23 mouse cellular contexts compared by ENCODE assay signal in genomic region chr4:155463611-155464010, GRCm38 (mm10). TPM values are rescaled to one million over a fixed set of nuclear protein-coding genes. Genes with fewer than 3 reads are reported as not detected.
DNase-seq lines count a peak whose midpoint lies in the region; ATAC-seq and TF ChIP-seq lines count a peak whose summit lies in the region.
"Had no signal": no experiment of that assay in that cellular context is flagged by ENCODE, and none has a peak within 500 bp of the region (broad histone marks: within the 10 kb centered on the region; RNA-seq: fewer than 3 reads in every experiment).

No protein-coding gene starts in this region.

- no peak overlapping the region for H3K9ac ChIP-seq in stomach, embryonic 16.5 days (ENCODE audit: low read length)
- no peak overlapping the region for H3K9ac ChIP-seq in stomach, postnatal 0 days (ENCODE audit: low read length)
- H3K9ac ChIP-seq: embryonic facial prominence, embryonic 12.5 days; forebrain, embryonic 13.5 days; forebrain, embryonic 15.5 days had no signal

- H3K4me1 ChIP-seq in stomach, embryonic 16.5 days (ENCODE audit: control insufficient read depth, insufficient read depth, low read length): no peaks in the 10 kb centered on the region
- no peaks in the 10 kb centered on the region for H3K4me1 ChIP-seq in stomach, postnatal 0 days (replicated peaks; ENCODE audit: control insufficient read depth, insufficient read depth)
- H3K4me1 ChIP-seq: embryonic facial prominence, embryonic 12.5 days; forebrain, embryonic 13.5 days; forebrain, embryonic 15.5 days had no signal

- H3K36me3 ChIP-seq in stomach, embryonic 16.5 days (ENCODE audit: control insufficient read depth, insufficient read depth, low read length): no peaks in the 10 kb centered on the region
- H3K36me3 ChIP-seq in stomach, postnatal 0 days (ENCODE audit: control insufficient read depth, insufficient read depth, low read length): no peaks in the 10 kb centered on the region
- H3K36me3 ChIP-seq: embryonic facial prominence, embryonic 10.5 days; embryonic facial prominence, embryonic 12.5 days; forebrain, embryonic 15.5 days had no signal

- 0 out of 2 replicates have a peak, but pooled peaks have one; percentile 13 for ATAC-seq in stomach, embryonic 16.5 days (ENCODE audit: insufficient read depth, low FRiP score)
- no peak for ATAC-seq in stomach, postnatal 0 days (ENCODE audit: low FRiP score, low TSS enrichment)
- ATAC-seq in megakaryocyte, adult 5-6 weeks (ENCODE audit: poor library complexity, severe bottlenecking): no peak
- ATAC-seq: CD4-positive, CD25-positive, alpha-beta regulatory T cell, adult 4 months; forebrain, embryonic 13.5 days; forebrain, embryonic 15.5 days had no signal

- no peak for TF ChIP-seq CTCF in gastrocnemius, adult 2 months (IDR thresholded peaks at IDR 0.05)
- no peak for TF ChIP-seq CTCF in stomach, postnatal 0 days (IDR thresholded peaks at IDR 0.05; ENCODE audit: low read depth)

- H3K27ac ChIP-seq in gastrocnemius, adult 2 months: peak overlapping the region; percentile 79
- H3K27ac ChIP-seq in stomach, embryonic 16.5 days (ENCODE audit: low read length): no peak overlapping the region
- H3K27ac ChIP-seq in stomach, postnatal 0 days (replicated peaks): no peak overlapping the region
- H3K27ac ChIP-seq: embryonic facial prominence, embryonic 10.5 days; embryonic facial prominence, embryonic 12.5 days; forebrain, embryonic 13.5 days; forebrain, embryonic 15.5 days had no signal

- no peak for DNase-seq in gastrocnemius, adult 2 months
- no peak for DNase-seq in gastrocnemius, postnatal 14 days
- peak; percentile 28 to 64 for DNase-seq in heart, adult 18-20 months
- DNase-seq in heart, postnatal 36 days: no peak
- DNase-seq in stomach, postnatal 0 days (ENCODE audit: low spot score): no peak
- DNase-seq: adrenal gland, adult 8-10 months; adrenal gland, postnatal 14 days; adrenal gland, postnatal 36 days; B cell, adult 2 months; cerebellum, adult 11-12 months; cerebellum, adult 2 months; cerebellum, adult 9-10 months; cerebellum, postnatal 10 days; cerebellum, postnatal 25 days had no signal

- no peak overlapping the region for H3K4me3 ChIP-seq in gastrocnemius, adult 2 months
- no peak overlapping the region for H3K4me3 ChIP-seq in stomach, embryonic 16.5 days (replicated peaks; ENCODE audit: low read length)
- H3K4me3 ChIP-seq in stomach, postnatal 0 days (ENCODE audit: low read depth, low read length): no peak overlapping the region
- H3K4me3 ChIP-seq: embryonic facial prominence, embryonic 10.5 days; embryonic facial prominence, embryonic 12.5 days; forebrain, embryonic 13.5 days; forebrain, embryonic 15.5 days had no signal

- TF ChIP-seq EP300 in stomach, postnatal 0 days (optimal IDR thresholded peaks at IDR 0.05): no peak

- no peak overlapping the region for H3K4me2 ChIP-seq in stomach, embryonic 16.5 days (ENCODE audit: low read depth, low read length)
- H3K4me2 ChIP-seq in stomach, postnatal 0 days (replicated peaks; ENCODE audit: low read depth): no peak overlapping the region
- H3K4me2 ChIP-seq: embryonic facial prominence, embryonic 12.5 days; forebrain, embryonic 13.5 days; forebrain, embryonic 15.5 days had no signal

- intact Hi-C loops in gastrocnemius, adult 2 months (cut with DNase I): no loop called here
- intact Hi-C loops in gastrocnemius, postnatal 14 days (cut with DNase I; ENCODE audit: low total_unique reads): no loop called here
- intact Hi-C loops in heart, postnatal 36 days (cut with DNase I): no loop called here

- no peaks in the 10 kb centered on the region for H3K27me3 ChIP-seq in stomach, embryonic 16.5 days (ENCODE audit: control insufficient read depth, insufficient read depth, low read length)
- no peaks in the 10 kb centered on the region for H3K27me3 ChIP-seq in stomach, postnatal 0 days (ENCODE audit: control insufficient read depth, insufficient read depth, low read length)
- H3K27me3 ChIP-seq: forebrain, embryonic 13.5 days; forebrain, embryonic 15.5 days had no signal

- WGBS in stomach, embryonic 16.5 days: 81% methylated on average over 6 of the region's 6 CpGs
- 83% methylated on average over 6 of the region's 6 CpGs for whole genome bisulfite sequencing in stomach, postnatal 0 days

- H3K9me3 ChIP-seq in stomach, embryonic 16.5 days (replicated peaks; ENCODE audit: control insufficient read depth, low read length): no peaks in the 10 kb centered on the region
- H3K9me3 ChIP-seq in stomach, postnatal 0 days (ENCODE audit: control insufficient read depth, low read length): no peaks in the 10 kb centered on the region
- H3K9me3 ChIP-seq: embryonic facial prominence, embryonic 10.5 days; embryonic facial prominence, embryonic 12.5 days; forebrain, embryonic 13.5 days; forebrain, embryonic 15.5 days had no signal

RNA-seq across cellular contexts. Expression of gene Tmem52, which starts 5.3 kb away (rescaled TPM):
- 100 to 1,000 TPM; 215 to 248 TPM for total RNA-seq in gastrocnemius, adult 2 months (2021)
- 100 to 1,000 TPM; 254 to 329 TPM for total RNA-seq in gastrocnemius, postnatal 14 days (2021)
- total RNA-seq in heart, adult 18-20 months (2021): 1 to 10 TPM; 4.8 to 6.4 TPM
- total RNA-seq in heart, postnatal 36 days (2021): 1 to 10 TPM; 4.5 to 10.0 TPM
- polyA plus RNA-seq in stomach, embryonic 16.5 days (2015; fragmentation: Nextera tagmentation; extraction: Ambion mirVana): 2.6 TPM in 1 of 2 replicates, not detected in the other
- polyA plus RNA-seq in stomach, postnatal 0 days (2015; fragmentation: Nextera tagmentation; extraction: Ambion mirVana): 0.21 TPM in 1 of 2 replicates, not detected in the other
- not detected in 2 replicates for total RNA-seq in megakaryocyte, adult 5-6 weeks (2015)
- not detected in 2 replicates for total RNA-seq in megakaryocyte, adult 5-6 weeks (2017)
- total RNA-seq: MEL had no signal
- polyA plus RNA-seq: CD4-positive, CD25-positive, alpha-beta regulatory T cell, adult 4 months; embryonic facial prominence, embryonic 10.5 days; embryonic facial prominence, embryonic 12.5 days; forebrain, embryonic 11.5 days had no signal

RNA-seq across cellular contexts. Expression of gene Gnb1, which starts 27.6 kb away (rescaled TPM):
- 10 to 100 TPM; 48.8 to 75.8 TPM for total RNA-seq in gastrocnemius, adult 2 months (2021)
- total RNA-seq in gastrocnemius, postnatal 14 days (2021): 100 to 1,000 TPM; 104 to 119 TPM
- 100 to 1,000 TPM; 144 to 197 TPM for total RNA-seq in heart, adult 18-20 months (2021)
- 100 to 1,000 TPM; 176 to 187 TPM for total RNA-seq in heart, postnatal 36 days (2021)
- polyA plus RNA-seq in stomach, embryonic 16.5 days (2015; fragmentation: Nextera tagmentation; extraction: Ambion mirVana): 312 and 332 TPM in 2 replicates
- polyA plus RNA-seq in stomach, postnatal 0 days (2015; fragmentation: Nextera tagmentation; extraction: Ambion mirVana): 263 and 272 TPM in 2 replicates
- total RNA-seq in megakaryocyte, adult 5-6 weeks (2015): 244 and 278 TPM in 2 replicates
- total RNA-seq in megakaryocyte, adult 5-6 weeks (2017): 158 and 180 TPM in 2 replicates

RNA-seq across cellular contexts. Expression of gene Cfap74, which starts 54.6 kb away (rescaled TPM):
- 1 to 10 TPM in 1 of 2 experiments, under 1 TPM in 1; 0.23 to 1.0 TPM for total RNA-seq in gastrocnemius, adult 2 months (2021)
- under 1 TPM; 0.62 to 0.66 TPM for total RNA-seq in gastrocnemius, postnatal 14 days (2021)
- under 1 TPM in 1 of 2 experiments, not detected in 1; 0.31 TPM for total RNA-seq in heart, adult 18-20 months (2021)
- total RNA-seq in heart, postnatal 36 days (2021): under 1 TPM; 0.19 to 0.22 TPM
- polyA plus RNA-seq in stomach, embryonic 16.5 days (2015; fragmentation: Nextera tagmentation; extraction: Ambion mirVana): 2.1 and 2.8 TPM in 2 replicates
- 0.34 and 0.79 TPM in 2 replicates for polyA plus RNA-seq in stomach, postnatal 0 days (2015; fragmentation: Nextera tagmentation; extraction: Ambion mirVana)
- total RNA-seq in megakaryocyte, adult 5-6 weeks (2015): 0.25 TPM in 1 of 2 replicates, not detected in the other
- total RNA-seq in megakaryocyte, adult 5-6 weeks (2017): 0.04 and 0.07 TPM in 2 replicates

Comparison
In these comparisons a context has a peak if more than half of its experiments do, and no peak if none do; other contexts are left out.
1. DNase-seq: peak in heart, adult 18-20 months (2 of 2); none in gastrocnemius, adult 2 months (single experiment), gastrocnemius, postnatal 14 days (single experiment), heart, postnatal 36 days (0 of 2) and stomach, postnatal 0 days (single experiment).
2. RNA of gene Tmem52, which starts 5.3 kb away (total RNA-seq): 254 to 329 TPM in gastrocnemius, postnatal 14 days and 215 to 248 TPM in gastrocnemius, adult 2 months; 4.5 to 10.0 TPM in heart, postnatal 36 days, 4.8 to 6.4 TPM in heart, adult 18-20 months and not detected in megakaryocyte, adult 5-6 weeks; every median in the first group is over 10 times any median in the second.